Mouse (Mus musculus) erythroblast, embryonic 14.5 days (primary cell): ENCODE data around the gene Ppp1r9a.

ENCODE experiments used
- GATA1 ChIP-seq: IDR thresholded peaks from 2 replicates; pipeline ENCODE4 v1.6.1; 2012; ENCODE audit warnings: low read length, inconsistent platforms, mixed read lengths
- TAL1 ChIP-seq: IDR thresholded peaks from 3 replicates; pipeline ENCODE4 v1.6.1; 2012; ENCODE audit warnings: low read length, inconsistent platforms, mixed read lengths

DNA sequence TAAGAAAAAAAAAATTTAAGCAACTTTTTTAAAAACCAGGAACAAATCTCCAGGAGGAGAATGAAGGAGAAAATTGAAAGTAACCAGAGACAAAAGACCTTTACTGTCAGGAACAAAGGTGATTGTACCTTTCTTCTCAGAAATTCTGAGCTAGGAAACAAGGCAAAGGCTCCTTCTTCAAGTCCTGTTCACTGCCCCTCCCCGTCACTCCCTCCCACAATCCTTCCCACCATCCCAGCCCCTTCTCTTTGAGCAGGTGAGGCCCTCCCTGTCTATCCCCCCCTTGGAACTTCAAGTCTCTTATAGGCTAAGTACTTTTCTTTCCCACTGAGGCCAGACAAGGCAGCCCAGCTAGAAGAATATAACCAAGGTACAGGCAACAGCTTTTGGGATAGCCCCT lies 117.8 kb downstream of the Ppp1r9a start:
- TF ChIP-seq GATA1 (no peak), TAL1 (no peak)
